In the genomic region with DNA sequence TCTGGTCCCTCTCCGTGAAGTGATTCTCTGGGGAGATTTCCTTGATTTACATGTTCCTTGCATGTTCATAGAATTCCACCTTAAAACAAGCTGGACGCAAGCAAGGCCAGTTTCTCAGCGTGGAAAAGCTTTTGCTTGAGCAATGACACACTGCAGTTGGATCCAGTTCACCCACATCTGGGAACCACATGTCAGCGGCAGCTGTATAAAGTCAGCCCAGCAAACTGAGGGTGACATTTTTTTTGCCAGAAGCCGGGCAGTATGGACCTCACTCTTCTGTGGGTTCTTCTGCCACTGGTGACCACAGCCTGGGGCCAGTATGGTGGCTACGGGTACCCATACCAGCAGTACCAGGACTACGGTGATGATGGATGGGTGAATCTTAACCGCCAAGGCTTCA, we compare ENCODE assay signal across 8 mouse cellular contexts. TPM values are rescaled to one million over a fixed set of nuclear protein-coding genes. Genes with fewer than 3 reads are reported as not detected.
DNase-seq lines count a peak whose midpoint lies in the region; ATAC-seq and TF ChIP-seq lines count a peak whose summit lies in the region.

Dpt (plus strand) TSS at position 174 of the 400 bp plus-strand sequence.

- no peak for ATAC-seq in hindbrain, embryonic 13.5 days (ENCODE audit: low FRiP score)
- 0 out of 2 replicates have a peak, but pooled peaks have one; percentile 37 for ATAC-seq in embryonic facial prominence, embryonic 13.5 days (ENCODE audit: insufficient number of reproducible peaks, insufficient read depth, low FRiP score, low TSS enrichment, low read depth)
- ATAC-seq in forebrain, embryonic 16.5 days: no peak
- ATAC-seq in forebrain, embryonic 14.5 days: no peak
- ATAC-seq in hindbrain, postnatal 0 days: no peak

- no peaks in the 10 kb centered on the region for H3K36me3 ChIP-seq in hindbrain, embryonic 10.5 days
- no peaks in the 10 kb centered on the region for H3K36me3 ChIP-seq in hindbrain, embryonic 13.5 days
- H3K36me3 ChIP-seq in embryonic facial prominence, embryonic 13.5 days: no peaks in the 10 kb centered on the region
- H3K36me3 ChIP-seq in forebrain, embryonic 16.5 days (ENCODE audit: control insufficient read depth, insufficient read depth): no peaks in the 10 kb centered on the region
- no peaks in the 10 kb centered on the region for H3K36me3 ChIP-seq in forebrain, embryonic 14.5 days (ENCODE audit: control insufficient read depth, insufficient read depth, low read length)
- no peaks in the 10 kb centered on the region for H3K36me3 ChIP-seq in hindbrain, postnatal 0 days (ENCODE audit: insufficient read depth, low read length)

- no peak within 1 kb of the TSS for H3K4me2 ChIP-seq in hindbrain, embryonic 13.5 days
- peak within 1 kb of the TSS; percentile 27 for H3K4me2 ChIP-seq in embryonic facial prominence, embryonic 13.5 days
- no peak within 1 kb of the TSS for H3K4me2 ChIP-seq in forebrain, embryonic 16.5 days (ENCODE audit: low read length)
- H3K4me2 ChIP-seq in forebrain, embryonic 14.5 days (ENCODE audit: low read length): no peak within 1 kb of the TSS
- H3K4me2 ChIP-seq in hindbrain, postnatal 0 days (ENCODE audit: low read depth, low read length): no peak within 1 kb of the TSS

- no peak within 1 kb of the TSS for H3K4me3 ChIP-seq in hindbrain, embryonic 10.5 days
- H3K4me3 ChIP-seq in hindbrain, embryonic 13.5 days: no peak within 1 kb of the TSS
- H3K4me3 ChIP-seq in embryonic facial prominence, embryonic 13.5 days: no peak within 1 kb of the TSS
- H3K4me3 ChIP-seq in forebrain, embryonic 16.5 days (replicated peaks; ENCODE audit: low read length): no peak within 1 kb of the TSS
- H3K4me3 ChIP-seq in forebrain, embryonic 14.5 days (ENCODE audit: low read depth, low read length): no peak within 1 kb of the TSS
- no peak within 1 kb of the TSS for H3K4me3 ChIP-seq in hindbrain, postnatal 0 days (ENCODE audit: low read length)

- 86% methylated on average over 8 of the region's 8 CpGs for WGBS in hindbrain, embryonic 10.5 days
- 87% methylated on average over 8 of the region's 8 CpGs for WGBS in hindbrain, embryonic 13.5 days
- 56% methylated on average over 8 of the region's 8 CpGs for WGBS in embryonic facial prominence, embryonic 13.5 days
- 94% methylated on average over 8 of the region's 8 CpGs for WGBS in forebrain, embryonic 16.5 days
- WGBS in forebrain, embryonic 14.5 days: 92% methylated on average over 8 of the region's 8 CpGs
- WGBS in hindbrain, postnatal 0 days: 90% methylated on average over 8 of the region's 8 CpGs

- H3K9me3 ChIP-seq in hindbrain, embryonic 10.5 days: no peaks in the 10 kb centered on the region
- H3K9me3 ChIP-seq in hindbrain, embryonic 13.5 days: no peaks in the 10 kb centered on the region
- H3K9me3 ChIP-seq in embryonic facial prominence, embryonic 13.5 days: no peaks in the 10 kb centered on the region
- H3K9me3 ChIP-seq in forebrain, embryonic 16.5 days (ENCODE audit: control insufficient read depth, low read length): no peaks in the 10 kb centered on the region
- H3K9me3 ChIP-seq in forebrain, embryonic 14.5 days (replicated peaks; ENCODE audit: control insufficient read depth, low read length): no peaks in the 10 kb centered on the region
- H3K9me3 ChIP-seq in hindbrain, postnatal 0 days (ENCODE audit: low read length): no peaks in the 10 kb centered on the region

- intact Hi-C loops in heart, postnatal 25 days (cut with DNase I): no loop called here

- no peak within 1 kb of the TSS for H3K27ac ChIP-seq in hindbrain, embryonic 10.5 days
- no peak within 1 kb of the TSS for H3K27ac ChIP-seq in hindbrain, embryonic 13.5 days
- no peak within 1 kb of the TSS; the same call in 1 of the 2 replicates for H3K27ac ChIP-seq in embryonic facial prominence, embryonic 13.5 days
- no peak within 1 kb of the TSS for H3K27ac ChIP-seq in forebrain, embryonic 16.5 days (ENCODE audit: low read length)
- no peak within 1 kb of the TSS for H3K27ac ChIP-seq in forebrain, embryonic 14.5 days (ENCODE audit: low read depth, low read length)
- no peak within 1 kb of the TSS for H3K27ac ChIP-seq in hindbrain, postnatal 0 days

- no peaks in the 10 kb centered on the region for H3K27me3 ChIP-seq in hindbrain, embryonic 10.5 days (ENCODE audit: insufficient read depth, poor library complexity, severe bottlenecking)
- H3K27me3 ChIP-seq in hindbrain, embryonic 13.5 days: no peaks in the 10 kb centered on the region
- H3K27me3 ChIP-seq in embryonic facial prominence, embryonic 13.5 days: no peaks in the 10 kb centered on the region
- no peaks in the 10 kb centered on the region for H3K27me3 ChIP-seq in forebrain, embryonic 16.5 days (replicated peaks; ENCODE audit: control insufficient read depth, insufficient read depth, low read length)
- no peaks in the 10 kb centered on the region for H3K27me3 ChIP-seq in forebrain, embryonic 14.5 days (replicated peaks; ENCODE audit: control insufficient read depth, insufficient read depth, low read length)
- H3K27me3 ChIP-seq in hindbrain, postnatal 0 days (ENCODE audit: insufficient read depth, low read length): no peaks in the 10 kb centered on the region

- no peak for TF ChIP-seq CTCF in hindbrain, postnatal 0 days (IDR thresholded peaks at IDR 0.05; ENCODE audit: low read depth)

- peak; percentile 12 for DNase-seq in hindbrain, embryonic 10.5 days (ENCODE audit: low spot score)
- DNase-seq in heart, postnatal 25 days (ENCODE audit: low spot score): peak; percentile 67
- DNase-seq in ovary, postnatal 14 days (ENCODE audit: low spot score): peak; percentile 52
- DNase-seq in forebrain, embryonic 14.5 days (ENCODE audit: low spot score): no peak
- no peak for DNase-seq in hindbrain, postnatal 0 days (ENCODE audit: low spot score)

- H3K9ac ChIP-seq in hindbrain, embryonic 13.5 days: no peak within 1 kb of the TSS
- no peak within 1 kb of the TSS for H3K9ac ChIP-seq in embryonic facial prominence, embryonic 13.5 days
- no peak within 1 kb of the TSS for H3K9ac ChIP-seq in forebrain, embryonic 16.5 days (replicated peaks; ENCODE audit: low read depth, low read length)
- H3K9ac ChIP-seq in forebrain, embryonic 14.5 days (ENCODE audit: low read length): no peak within 1 kb of the TSS
- H3K9ac ChIP-seq in hindbrain, postnatal 0 days (replicated peaks; ENCODE audit: low read length): no peak within 1 kb of the TSS

- H3K4me1 ChIP-seq in hindbrain, embryonic 10.5 days (replicated peaks): no peaks in the 10 kb centered on the region
- 0 out of 2 replicates have a peak, but pooled peaks cover 3% of the 10 kb centered on the region for H3K4me1 ChIP-seq in hindbrain, embryonic 13.5 days (replicated peaks)
- H3K4me1 ChIP-seq in embryonic facial prominence, embryonic 13.5 days: peaks cover 26% of the 10 kb centered on the region
- H3K4me1 ChIP-seq in forebrain, embryonic 16.5 days (replicated peaks; ENCODE audit: control insufficient read depth, insufficient read depth, low read length): peaks cover 8% of the 10 kb centered on the region
- H3K4me1 ChIP-seq in forebrain, embryonic 14.5 days (ENCODE audit: control insufficient read depth, insufficient read depth, low read length): no peaks in the 10 kb centered on the region
- H3K4me1 ChIP-seq in hindbrain, postnatal 0 days (ENCODE audit: insufficient read depth, low read length): no peaks in the 10 kb centered on the region

RNA-seq across cellular contexts. Expression of gene Dpt, which starts in this region (rescaled TPM):
- not detected in 2 replicates for polyA plus RNA-seq in hindbrain, embryonic 10.5 days (2016; fragmentation: Nextera tagmentation; extraction: Ambion mirVana)
- polyA plus RNA-seq in hindbrain, embryonic 13.5 days (2015; fragmentation: Nextera tagmentation; extraction: Ambion mirVana): 0.25 and 0.40 TPM in 2 replicates
- polyA plus RNA-seq in embryonic facial prominence, embryonic 13.5 days (2015; fragmentation: Nextera tagmentation; extraction: Ambion mirVana): 6.1 and 8.3 TPM in 2 replicates
- total RNA-seq in heart, postnatal 25 days (2021): 100 to 1,000 TPM; 116 to 125 TPM
- polyA plus RNA-seq in forebrain, embryonic 16.5 days (2015; fragmentation: Nextera tagmentation; extraction: Ambion mirVana): 0.14 TPM in 1 of 2 replicates, not detected in the other
- polyA plus RNA-seq in forebrain, embryonic 14.5 days (2014; fragmentation: Nextera tagmentation; extraction: Ambion mirVana): not detected in 2 replicates
- 0.14 and 0.68 TPM in 2 replicates for total RNA-seq in hindbrain, postnatal 0 days (2014; rRNA removed)
- polyA plus RNA-seq in hindbrain, postnatal 0 days (2015; fragmentation: Nextera tagmentation; extraction: Ambion mirVana): 0.83 and 1.1 TPM in 2 replicates

Comparison
In these comparisons a context has a peak if more than half of its experiments do, and no peak if none do; other contexts are left out.
1. RNA of gene Dpt (total RNA-seq): 116 to 125 TPM in heart, postnatal 25 days; 0.14 to 0.68 TPM in hindbrain, postnatal 0 days; every median in the first group is over 10 times any median in the second.
2. Peak in DNase-seq in hindbrain, embryonic 10.5 days; RNA of the gene not detected or under 1 TPM.
3. DNase-seq: peak in heart, postnatal 25 days (single experiment) and ovary, postnatal 14 days (single experiment); none in forebrain, embryonic 14.5 days (single experiment) and hindbrain, postnatal 0 days (single experiment).